8 mouse cellular contexts compared by ENCODE assay signal in genomic region chr19:45016341-45017215, GRCm38 (mm10). TPM values are rescaled to one million over a fixed set of nuclear protein-coding genes. Genes with fewer than 3 reads are reported as not detected.
DNase-seq lines count a peak whose midpoint lies in the region; ATAC-seq and TF ChIP-seq lines count a peak whose summit lies in the region.

No protein-coding gene starts in this region.

- peaks cover 10% of the 10 kb centered on the region for H3K27me3 ChIP-seq in E14TG2a.4 (ENCODE audit: insufficient read depth, low read length)
- no peaks in the 10 kb centered on the region for H3K27me3 ChIP-seq in heart, embryonic 15.5 days

- TF ChIP-seq CTCF in E14TG2a.4 (conservative IDR thresholded peaks at IDR 0.05; ENCODE audit: low read length), result no peak
- no peak for TF ChIP-seq CTCF in embryonic fibroblast, embryonic 13.5 days (IDR thresholded peaks at IDR 0.05; ENCODE audit: borderline replicate concordance, insufficient read depth, low read length)

- H3K27ac ChIP-seq in embryonic fibroblast, embryonic 13.5 days (ENCODE audit: insufficient read depth, low read length), result peak overlapping the region; percentile 99
- H3K27ac ChIP-seq in heart, embryonic 15.5 days, result peak overlapping the region; percentile 99

- H3K9me3 ChIP-seq in E14TG2a.4 (ENCODE audit: low read length), result no peaks in the 10 kb centered on the region
- no peaks in the 10 kb centered on the region for H3K9me3 ChIP-seq in heart, embryonic 15.5 days (replicated peaks)

- ATAC-seq in heart, embryonic 15.5 days (replicated peaks; ENCODE audit: insufficient number of reproducible peaks, insufficient read depth, low FRiP score, low read depth), result peak; percentile 31
- ATAC-seq in activated CD4-positive, CD25-positive, alpha-beta regulatory T cell, adult 4 months, result no peak

- H3K36me3 ChIP-seq in E14TG2a.4 (ENCODE audit: insufficient read depth, low read length), result peaks cover 26% of the 10 kb centered on the region
- peaks cover 13% of the 10 kb centered on the region; the same call in 1 of the 2 replicates for H3K36me3 ChIP-seq in heart, embryonic 15.5 days

- H3K4me1 ChIP-seq in E14TG2a.4 (replicated peaks; ENCODE audit: low read depth, low read length), result peaks cover 83% of the 10 kb centered on the region
- H3K4me1 ChIP-seq in embryonic fibroblast, embryonic 13.5 days (ENCODE audit: control insufficient read depth, insufficient read depth, low read length), result peaks cover 6% of the 10 kb centered on the region; the same call in 1 of the 2 replicates
- peaks cover 56% of the 10 kb centered on the region for H3K4me1 ChIP-seq in heart, embryonic 15.5 days (replicated peaks)

- H3K9ac ChIP-seq in heart, embryonic 15.5 days, result peak overlapping the region; percentile 81

- DNase-seq in adrenal gland, postnatal 36 days, result peak; percentile 87 to 90
- peak; percentile 94 for DNase-seq in kidney, postnatal 10 days
- peak; percentile 81 to 87 for DNase-seq in lung, adult 18-20 months
- peak; percentile 91 for DNase-seq in ovary, adult 18-20 months (ENCODE audit: low spot score)

- H3K4me3 ChIP-seq in E14TG2a.4 (replicated peaks; ENCODE audit: low read length), result peak overlapping the region; percentile 80
- peak overlapping the region; percentile 67 for H3K4me3 ChIP-seq in embryonic fibroblast, embryonic 13.5 days (ENCODE audit: insufficient read depth, low read length)
- H3K4me3 ChIP-seq in heart, embryonic 15.5 days, result peak overlapping the region; percentile 82

- 0% methylated on average over 17 of the region's 18 CpGs for WGBS in heart, embryonic 15.5 days

- peak overlapping the region; percentile 80 for H3K4me2 ChIP-seq in heart, embryonic 15.5 days

- TF ChIP-seq POLR2A in embryonic fibroblast, embryonic 13.5 days (IDR thresholded peaks at IDR 0.05; ENCODE audit: low read depth, low read length), result peak; percentile 87

RNA-seq across cellular contexts. Expression of gene Lzts2, which starts 2.4 kb away (rescaled TPM):
- total RNA-seq in adrenal gland, postnatal 36 days (2021), result 10 to 100 TPM; 90.4 to 95.6 TPM
- 54.1 and 62.0 TPM in 2 replicates for polyA plus RNA-seq in embryonic fibroblast, embryonic 13.5 days (2011; ENCODE audit: insufficient read length, low read depth, missing spikeins)
- 44.5 and 56.9 TPM in 2 replicates for polyA plus RNA-seq in heart, embryonic 15.5 days (2015; fragmentation: Nextera tagmentation; extraction: Ambion mirVana)
- 1 to 10 TPM in 1 of 2 experiments, under 1 TPM in 1; 0.78 to 1.8 TPM for polyA plus RNA-seq in activated CD4-positive, CD25-positive, alpha-beta regulatory T cell, adult 4 months (2017; shearing (Covaris generic))

RNA-seq across cellular contexts. Expression of gene Mrpl43, which starts 10.3 kb away (rescaled TPM):
- total RNA-seq in adrenal gland, postnatal 36 days (2021), result 10 to 100 TPM; 49.0 to 53.6 TPM
- polyA plus RNA-seq in embryonic fibroblast, embryonic 13.5 days (2011; ENCODE audit: insufficient read length, low read depth, missing spikeins), result 31.1 and 36.9 TPM in 2 replicates
- polyA plus RNA-seq in heart, embryonic 15.5 days (2015; fragmentation: Nextera tagmentation; extraction: Ambion mirVana), result 60.2 and 60.7 TPM in 2 replicates
- 10 to 100 TPM; 67.8 to 71.3 TPM for polyA plus RNA-seq in activated CD4-positive, CD25-positive, alpha-beta regulatory T cell, adult 4 months (2017; shearing (Covaris generic))

RNA-seq across cellular contexts. Expression of gene Twnk, which starts 11.1 kb away (rescaled TPM):
- total RNA-seq in adrenal gland, postnatal 36 days (2021), result 10 to 100 TPM; 30.8 to 33.0 TPM
- polyA plus RNA-seq in embryonic fibroblast, embryonic 13.5 days (2011; ENCODE audit: insufficient read length, low read depth, missing spikeins), result 7.8 and 8.3 TPM in 2 replicates
- 19.4 TPM in 2 replicates for polyA plus RNA-seq in heart, embryonic 15.5 days (2015; fragmentation: Nextera tagmentation; extraction: Ambion mirVana)
- polyA plus RNA-seq in activated CD4-positive, CD25-positive, alpha-beta regulatory T cell, adult 4 months (2017; shearing (Covaris generic)), result 1 to 10 TPM; 4.2 to 9.3 TPM

RNA-seq across cellular contexts. Expression of gene Sema4g, which starts 27.7 kb away (rescaled TPM):
- 1 to 10 TPM; 4.2 to 5.6 TPM for total RNA-seq in adrenal gland, postnatal 36 days (2021)
- polyA plus RNA-seq in embryonic fibroblast, embryonic 13.5 days (2011; ENCODE audit: insufficient read length, low read depth, missing spikeins), result 3.4 and 4.9 TPM in 2 replicates
- polyA plus RNA-seq in heart, embryonic 15.5 days (2015; fragmentation: Nextera tagmentation; extraction: Ambion mirVana), result 0.50 and 1.1 TPM in 2 replicates
- under 1 TPM in 1 of 2 experiments, not detected in 1; 0.24 TPM for polyA plus RNA-seq in activated CD4-positive, CD25-positive, alpha-beta regulatory T cell, adult 4 months (2017; shearing (Covaris generic))

RNA-seq across cellular contexts. Expression of gene Pdzd7, which starts 28.9 kb away (rescaled TPM):
- under 1 TPM; 0.13 to 0.23 TPM for total RNA-seq in adrenal gland, postnatal 36 days (2021)
- polyA plus RNA-seq in embryonic fibroblast, embryonic 13.5 days (2011; ENCODE audit: insufficient read length, low read depth, missing spikeins), result 0.42 and 0.74 TPM in 2 replicates
- 0.11 and 0.16 TPM in 2 replicates for polyA plus RNA-seq in heart, embryonic 15.5 days (2015; fragmentation: Nextera tagmentation; extraction: Ambion mirVana)
- under 1 TPM in 1 of 2 experiments, not detected in 1; 0.32 TPM for polyA plus RNA-seq in activated CD4-positive, CD25-positive, alpha-beta regulatory T cell, adult 4 months (2017; shearing (Covaris generic))

Comparison
In these comparisons a context has a peak if more than half of its experiments do, and no peak if none do; other contexts are left out.
1. RNA of gene Lzts2, which starts 2.4 kb away (polyA plus RNA-seq): 54.1 to 62.0 TPM in embryonic fibroblast, embryonic 13.5 days and 44.5 to 56.9 TPM in heart, embryonic 15.5 days; 0.78 to 1.8 TPM in activated CD4-positive, CD25-positive, alpha-beta regulatory T cell, adult 4 months; every median in the first group is over 10 times any median in the second.
2. Peak in every context shown above with its lines, with median percentiles within 50 percentile points of each other: H3K4me3 ChIP-seq and DNase-seq.